In genomic region chr5:89405132-89405531, GRCm38 (mm10) we compare ENCODE assay signal across 29 mouse cellular contexts. TPM values are rescaled to one million over a fixed set of nuclear protein-coding genes. Genes with fewer than 3 reads are reported as not detected.
DNase-seq lines count a peak whose midpoint lies in the region; ATAC-seq and TF ChIP-seq lines count a peak whose summit lies in the region.
"Had no signal": no experiment of that assay in that cellular context is flagged by ENCODE, and none has a peak within 500 bp of the region (broad histone marks: within the 10 kb centered on the region; RNA-seq: fewer than 3 reads in every experiment).

No protein-coding gene starts in this region.

- H3K4me3 ChIP-seq in forebrain, postnatal 0 days (ENCODE audit: low read depth, low read length): no peak overlapping the region
- H3K4me3 ChIP-seq in forebrain, embryonic 12.5 days (replicated peaks): no peak overlapping the region
- H3K4me3 ChIP-seq in midbrain, postnatal 0 days (ENCODE audit: low read depth, low read length): no peak overlapping the region
- H3K4me3 ChIP-seq in midbrain, embryonic 13.5 days (replicated peaks): no peak overlapping the region
- H3K4me3 ChIP-seq: limb, embryonic 13.5 days; midbrain, embryonic 12.5 days; myocyte; neural tube, embryonic 13.5 days; stomach, embryonic 15.5 days had no signal

- no peak for ATAC-seq in forebrain, postnatal 0 days
- ATAC-seq in forebrain, embryonic 12.5 days (ENCODE audit: low FRiP score): no peak
- ATAC-seq in midbrain, postnatal 0 days (ENCODE audit: low FRiP score): no peak
- ATAC-seq in midbrain, embryonic 13.5 days: no peak
- ATAC-seq: forebrain, embryonic 16.5 days; hindbrain, embryonic 16.5 days had no signal

- no peaks in the 10 kb centered on the region for H3K27me3 ChIP-seq in forebrain, postnatal 0 days (ENCODE audit: insufficient read depth, low read length)
- H3K27me3 ChIP-seq in forebrain, embryonic 12.5 days: no peaks in the 10 kb centered on the region
- no peaks in the 10 kb centered on the region for H3K27me3 ChIP-seq in midbrain, postnatal 0 days (ENCODE audit: insufficient read depth, low read length)
- no peaks in the 10 kb centered on the region for H3K27me3 ChIP-seq in midbrain, embryonic 13.5 days
- H3K27me3 ChIP-seq: limb, embryonic 13.5 days; midbrain, embryonic 12.5 days; neural tube, embryonic 13.5 days; stomach, embryonic 15.5 days had no signal

- H3K36me3 ChIP-seq in forebrain, postnatal 0 days (ENCODE audit: insufficient read depth): no peaks in the 10 kb centered on the region
- no peaks in the 10 kb centered on the region for H3K36me3 ChIP-seq in forebrain, embryonic 12.5 days (replicated peaks)
- no peaks in the 10 kb centered on the region for H3K36me3 ChIP-seq in midbrain, postnatal 0 days (ENCODE audit: insufficient read depth, low read length)
- no peaks in the 10 kb centered on the region for H3K36me3 ChIP-seq in midbrain, embryonic 13.5 days
- H3K36me3 ChIP-seq: limb, embryonic 13.5 days; midbrain, embryonic 12.5 days; neural tube, embryonic 13.5 days; stomach, embryonic 15.5 days had no signal

- TF ChIP-seq CTCF in forebrain, postnatal 0 days (IDR thresholded peaks at IDR 0.05; ENCODE audit: low read depth): 0 out of 2 replicates have a peak, but pooled peaks have one; percentile 10
- peak; percentile 53 for TF ChIP-seq CTCF in midbrain, postnatal 0 days (IDR thresholded peaks at IDR 0.05)

- H3K9ac ChIP-seq in forebrain, postnatal 0 days: no peak overlapping the region
- no peak overlapping the region for H3K9ac ChIP-seq in forebrain, embryonic 12.5 days
- H3K9ac ChIP-seq in midbrain, postnatal 0 days (replicated peaks; ENCODE audit: low read length, poor library complexity, severe bottlenecking): no peak overlapping the region
- H3K9ac ChIP-seq in midbrain, embryonic 13.5 days (replicated peaks): no peak overlapping the region
- H3K9ac ChIP-seq: limb, embryonic 13.5 days; liver, embryonic 14.5 days; midbrain, embryonic 12.5 days; neural tube, embryonic 13.5 days; stomach, embryonic 15.5 days had no signal

- H3K4me1 ChIP-seq in forebrain, postnatal 0 days (ENCODE audit: insufficient read depth): no peaks in the 10 kb centered on the region
- no peaks in the 10 kb centered on the region for H3K4me1 ChIP-seq in forebrain, embryonic 12.5 days
- no peaks in the 10 kb centered on the region for H3K4me1 ChIP-seq in midbrain, postnatal 0 days (ENCODE audit: insufficient read depth, low read length)
- no peaks in the 10 kb centered on the region for H3K4me1 ChIP-seq in midbrain, embryonic 13.5 days (replicated peaks)
- H3K4me1 ChIP-seq: limb, embryonic 13.5 days; midbrain, embryonic 12.5 days; neural tube, embryonic 13.5 days; stomach, embryonic 15.5 days had no signal

- no peak overlapping the region for H3K4me2 ChIP-seq in forebrain, postnatal 0 days (ENCODE audit: low read depth)
- H3K4me2 ChIP-seq in forebrain, embryonic 12.5 days: no peak overlapping the region
- H3K4me2 ChIP-seq in midbrain, postnatal 0 days (ENCODE audit: low read depth, low read length, poor library complexity, severe bottlenecking): no peak overlapping the region
- no peak overlapping the region for H3K4me2 ChIP-seq in midbrain, embryonic 13.5 days (replicated peaks)
- H3K4me2 ChIP-seq: heart, embryonic 11.5 days; limb, embryonic 13.5 days; midbrain, embryonic 12.5 days; neural tube, embryonic 13.5 days; stomach, embryonic 15.5 days had no signal

- WGBS in forebrain, postnatal 0 days: 56% methylated on average over 1 of the region's 1 CpGs
- WGBS in forebrain, embryonic 12.5 days: 80% methylated on average over 1 of the region's 1 CpGs
- 67% methylated on average over 1 of the region's 1 CpGs for WGBS in midbrain, postnatal 0 days
- WGBS in midbrain, embryonic 13.5 days: 88% methylated on average over 1 of the region's 1 CpGs

- no peak for DNase-seq in forebrain, postnatal 0 days
- peak; percentile 5 for DNase-seq in kidney, postnatal 14 days
- no peak for DNase-seq in kidney, postnatal 10 days
- DNase-seq in midbrain, postnatal 0 days (ENCODE audit: low spot score): peak; percentile 20
- DNase-seq in spleen, postnatal 10 days (ENCODE audit: low spot score in 2 of 2): no peak
- DNase-seq: adrenal gland, postnatal 36 days; cerebellum, adult 9-10 months; gastrocnemius, postnatal 14 days; heart, adult 11 months; kidney, adult 11 months; layer of hippocampus, adult 9-11 months; thymus, adult 18-20 months; thymus, postnatal 36 days had no signal

- H3K9me3 ChIP-seq in forebrain, postnatal 0 days (ENCODE audit: low read length): no peaks in the 10 kb centered on the region
- no peaks in the 10 kb centered on the region for H3K9me3 ChIP-seq in forebrain, embryonic 12.5 days
- H3K9me3 ChIP-seq in midbrain, postnatal 0 days (ENCODE audit: low read length): no peaks in the 10 kb centered on the region
- H3K9me3 ChIP-seq in midbrain, embryonic 13.5 days: no peaks in the 10 kb centered on the region
- H3K9me3 ChIP-seq: limb, embryonic 13.5 days; midbrain, embryonic 12.5 days; neural tube, embryonic 13.5 days; stomach, embryonic 15.5 days had no signal

- H3K27ac ChIP-seq in forebrain, postnatal 0 days (ENCODE audit: low read depth, low read length): no peak overlapping the region
- no peak overlapping the region for H3K27ac ChIP-seq in forebrain, embryonic 12.5 days
- H3K27ac ChIP-seq in midbrain, postnatal 0 days (ENCODE audit: low read depth, low read length): no peak overlapping the region
- no peak overlapping the region for H3K27ac ChIP-seq in midbrain, embryonic 13.5 days
- H3K27ac ChIP-seq: limb, embryonic 13.5 days; liver, embryonic 14.5 days; midbrain, embryonic 12.5 days; neural tube, embryonic 13.5 days; stomach, embryonic 15.5 days had no signal

RNA-seq across cellular contexts. Expression of gene Gc, which starts 52.6 kb away (rescaled TPM):
- not detected in 2 replicates for total RNA-seq in forebrain, postnatal 0 days (2014; rRNA removed)
- polyA plus RNA-seq in forebrain, postnatal 0 days (2015; fragmentation: Nextera tagmentation; extraction: Ambion mirVana): not detected in 2 replicates
- polyA plus RNA-seq in forebrain, embryonic 12.5 days (2016; fragmentation: Nextera tagmentation; extraction: Ambion mirVana): not detected in 2 replicates
- total RNA-seq in midbrain, postnatal 0 days (2014; rRNA removed): 0.66 TPM in 1 of 2 replicates, not detected in the other
- polyA plus RNA-seq in midbrain, postnatal 0 days (2015; fragmentation: Nextera tagmentation; extraction: Ambion mirVana): 0.11 and 0.16 TPM in 2 replicates
- polyA plus RNA-seq in midbrain, embryonic 13.5 days (2015; fragmentation: Nextera tagmentation; extraction: Ambion mirVana): not detected in 2 replicates
- total RNA-seq: gastrocnemius, postnatal 14 days; hematopoietic stem cell, adult 5-6 weeks; left cerebral cortex, adult 18-20 months; left cerebral cortex, postnatal 25 days had no signal
- polyA plus RNA-seq: forebrain, embryonic 16.5 days; heart, postnatal 0 days; large intestine, adult 2 months; limb, embryonic 13.5 days; midbrain, embryonic 12.5 days; myocyte had no signal

Comparison
In these comparisons a context has a peak if more than half of its experiments do, and no peak if none do; other contexts are left out.
1. DNase-seq: peak in kidney, postnatal 14 days (single experiment) and midbrain, postnatal 0 days (single experiment); none in forebrain, postnatal 0 days (single experiment), kidney, postnatal 10 days (single experiment) and spleen, postnatal 10 days (0 of 2).